Mouse (Mus musculus): ENCODE measurements around the gene Aaed1.

- TF ChIP-seq POLR2A (IDR thresholded peaks at IDR 0.05; ENCODE audit: low read depth, low read length) (no peak), CTCF (IDR thresholded peaks at IDR 0.05; ENCODE audit: extremely low read depth, insufficient read length, insufficient replicate concordance, low read depth, low read length) (no peak)
Measured at GRCm38 (mm10) chr13:64349474-64349873, 37.0 kb upstream of the Aaed1 start.

Measured in small intestine, adult 2 months (tissue).